Mouse (Mus musculus): ENCODE data around the gene Cdc27.

DNA sequence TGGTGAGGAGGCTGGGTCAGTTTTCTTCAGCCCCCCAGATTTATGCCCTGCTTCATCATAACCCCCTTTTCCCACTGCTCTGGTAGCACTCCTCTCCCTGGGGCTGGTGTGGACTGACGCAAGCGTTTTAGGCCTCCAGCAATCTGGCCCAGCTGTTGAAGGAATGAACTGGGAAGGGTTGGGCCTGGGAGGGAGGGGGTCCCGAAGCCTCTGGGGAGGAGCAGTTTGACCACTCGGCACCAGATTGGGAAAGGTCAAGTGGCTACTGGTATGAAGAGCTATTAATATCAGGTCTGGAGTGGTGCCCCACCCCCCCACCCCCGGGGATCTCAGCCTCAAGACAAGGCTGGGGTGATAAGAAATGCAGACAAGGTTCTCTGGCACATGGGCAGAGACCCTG is 27.7 kb upstream of the Cdc27 start:
- TF ChIP-seq ZC3H11A (IDR thresholded peaks at IDR 0.05; ENCODE audit: low read depth, low read length), result no peak
- no peak for TF ChIP-seq CTCF (conservative IDR thresholded peaks at IDR 0.05 in 1 of 2, IDR thresholded peaks at IDR 0.05 in 1 of 2; ENCODE audit: low read depth in 2 of 2, low read length in 2 of 2)
- no peak for TF ChIP-seq POLR2AphosphoS2 (IDR thresholded peaks at IDR 0.05; ENCODE audit: low read depth, low read length)
- no peak for TF ChIP-seq POLR2A (IDR thresholded peaks at IDR 0.05; ENCODE audit: low read depth, low read length)
- TF ChIP-seq PAX5 (IDR thresholded peaks at IDR 0.05; ENCODE audit: low read length), result no peak
- TF ChIP-seq MEF2A (IDR thresholded peaks at IDR 0.05; ENCODE audit: borderline replicate concordance, low read depth, low read length), result no peak
- TF ChIP-seq NRF1 (IDR thresholded peaks at IDR 0.05; ENCODE audit: low read depth, low read length), result no peak
- TF ChIP-seq TCF12 (IDR thresholded peaks at IDR 0.05; ENCODE audit: low read depth, low read length), result no peak
- no peak for TF ChIP-seq MYC (IDR thresholded peaks at IDR 0.05; ENCODE audit: low read depth, low read length)
- no peak for TF ChIP-seq EP300 (IDR thresholded peaks at IDR 0.05; ENCODE audit: low read length)

All from CH12.LX (cell line).